Mouse (Mus musculus): Measurements from ENCODE around the gene Ifnl3.
"Not testable (repeated sequence)": the region's sequence is repeated elsewhere in the genome, so short reads cannot be mapped to it uniquely, and the experiment has no call there.

Ifnl3 gene

DNA sequence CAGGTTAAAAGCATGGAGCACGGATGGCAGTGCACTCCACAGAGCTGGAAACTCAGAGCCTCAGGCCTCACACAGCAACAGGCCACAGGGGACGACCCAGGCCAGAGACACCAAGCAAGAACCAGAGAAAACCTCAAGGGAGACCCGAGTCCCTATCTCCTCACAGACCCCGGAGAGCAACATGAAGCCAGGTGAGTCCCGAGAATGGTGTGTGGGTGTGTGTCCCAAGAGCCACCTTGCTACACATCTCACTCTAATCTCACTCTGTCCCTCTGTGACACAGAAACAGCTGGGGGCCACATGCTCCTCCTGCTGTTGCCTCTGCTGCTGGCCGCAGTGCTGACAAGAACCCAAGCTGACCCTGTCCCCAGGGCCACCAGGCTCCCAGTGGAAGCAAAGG lies at the start of gene Ifnl3:
Gene Ifnl3, plus strand, starts transcription at position 301 of the 400 bp plus-strand sequence.
- H3K4me3 ChIP-seq (replicated peaks; ENCODE audit: low read length); H3K36me3 ChIP-seq (ENCODE audit: insufficient read depth, low read length); H3K27me3 ChIP-seq (ENCODE audit: insufficient read depth, low read length); H3K9me3 ChIP-seq (ENCODE audit: low read length): not testable (repeated sequence)
- H3K4me1 ChIP-seq (replicated peaks; ENCODE audit: low read depth, low read length): peaks cover 15% of the 10 kb centered on the region

DNA sequence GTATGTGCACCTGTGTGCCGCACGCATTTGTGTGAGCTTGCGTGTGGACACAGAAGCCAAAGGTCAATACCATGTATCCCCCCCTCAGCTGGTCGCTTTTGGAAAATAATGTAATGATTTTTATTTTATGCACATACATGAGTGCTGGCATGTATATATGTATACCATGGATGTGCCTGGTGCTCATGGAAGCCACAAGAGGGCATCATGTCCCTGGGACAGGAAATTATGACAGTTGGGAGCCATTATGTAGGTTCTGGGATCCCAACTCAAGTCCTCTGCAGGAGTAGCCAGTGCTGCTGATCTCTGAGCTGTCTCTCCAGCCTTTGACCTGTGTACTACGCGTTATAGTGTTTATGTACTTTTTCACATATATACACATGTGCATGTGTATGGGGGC lies 46.4 kb upstream of the Ifnl3 start:
- Histone ChIP-seq H3K27me3 (ENCODE audit: insufficient read depth, low read length) (no peaks in the 10 kb centered on the region), H3K4me3 (replicated peaks; ENCODE audit: low read length) (no peak overlapping the region), H3K9me3 (ENCODE audit: low read length) (no peaks in the 10 kb centered on the region), H3K4me1 (replicated peaks; ENCODE audit: low read depth, low read length) (peaks cover 28% of the 10 kb centered on the region), H3K36me3 (ENCODE audit: insufficient read depth, low read length) (no peaks in the 10 kb centered on the region)
- TF ChIP-seq POU5F1 (IDR thresholded peaks at IDR 0.05; ENCODE audit: borderline replicate concordance, low read length) (no peak), NANOG (IDR thresholded peaks at IDR 0.05; ENCODE audit: borderline replicate concordance, low read length) (no peak), CTCF (conservative IDR thresholded peaks at IDR 0.05; ENCODE audit: low read length) (no peak; the same call in 1 of the 2 replicates)

DNA sequence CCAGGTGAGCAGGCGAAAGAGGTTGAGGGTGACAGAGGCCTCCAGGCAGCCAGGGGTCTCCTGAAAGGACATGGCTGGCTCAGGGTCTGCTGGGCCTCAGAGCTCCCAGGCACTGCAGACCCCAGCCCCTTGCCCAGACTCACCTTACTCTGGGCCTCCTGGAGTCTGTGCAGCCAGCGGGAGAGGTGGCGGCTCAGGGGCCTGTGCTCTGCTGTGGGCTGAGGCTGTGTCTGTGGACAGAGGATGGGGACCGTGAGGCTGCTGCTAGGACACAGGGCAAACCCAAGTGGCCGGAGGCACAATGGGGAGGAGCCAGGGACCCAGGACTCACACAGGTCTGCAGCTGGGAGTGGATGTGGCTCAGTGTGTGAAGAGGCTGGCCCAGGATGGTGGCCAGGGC lies 45.3 kb upstream of the Ifnl3 start:
- Histone ChIP-seq H3K4me1 (replicated peaks; ENCODE audit: low read depth, low read length) (peaks cover 36% of the 10 kb centered on the region), H3K9me3 (ENCODE audit: low read length) (no peaks in the 10 kb centered on the region), H3K36me3 (ENCODE audit: insufficient read depth, low read length) (no peaks in the 10 kb centered on the region), H3K4me3 (replicated peaks; ENCODE audit: low read length) (no peak overlapping the region), H3K27me3 (ENCODE audit: insufficient read depth, low read length) (no peaks in the 10 kb centered on the region)
- TF ChIP-seq POU5F1 (IDR thresholded peaks at IDR 0.05; ENCODE audit: borderline replicate concordance, low read length): no peak
- no peak for TF ChIP-seq NANOG (IDR thresholded peaks at IDR 0.05; ENCODE audit: borderline replicate concordance, low read length)
- TF ChIP-seq CTCF (conservative IDR thresholded peaks at IDR 0.05; ENCODE audit: low read length): no peak

DNA sequence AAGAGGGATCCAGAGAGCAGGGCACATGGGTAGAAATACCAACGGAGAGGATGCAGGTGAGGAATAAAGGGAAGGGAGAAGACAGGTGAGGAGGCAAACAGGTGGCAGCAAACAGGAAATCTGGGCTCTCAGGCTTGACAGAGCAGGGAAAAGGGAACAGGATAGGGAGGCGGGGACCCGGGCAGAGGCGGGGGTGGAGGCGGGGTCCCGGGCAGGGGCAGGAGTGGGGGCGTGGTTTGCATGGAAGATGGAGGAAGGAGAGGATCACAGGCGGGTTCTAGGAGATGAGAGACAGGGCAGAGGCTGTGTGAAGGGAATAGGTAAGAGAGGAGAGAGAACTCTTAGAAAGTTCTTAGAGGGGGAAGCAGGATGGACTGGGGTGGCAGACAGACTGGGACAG lies 43.8 kb upstream of the Ifnl3 start:
- TF ChIP-seq CTCF (conservative IDR thresholded peaks at IDR 0.05; ENCODE audit: low read length): no peak
- no peak for TF ChIP-seq POU5F1 (IDR thresholded peaks at IDR 0.05; ENCODE audit: borderline replicate concordance, low read length)
- Histone ChIP-seq H3K9me3 (ENCODE audit: low read length) (no peaks in the 10 kb centered on the region), H3K36me3 (ENCODE audit: insufficient read depth, low read length) (no peaks in the 10 kb centered on the region), H3K4me1 (replicated peaks; ENCODE audit: low read depth, low read length) (peaks cover 49% of the 10 kb centered on the region), H3K27me3 (ENCODE audit: insufficient read depth, low read length) (no peaks in the 10 kb centered on the region), H3K4me3 (replicated peaks; ENCODE audit: low read length) (peak overlapping the region; percentile 2; the same call in 1 of the 2 replicates)

DNA sequence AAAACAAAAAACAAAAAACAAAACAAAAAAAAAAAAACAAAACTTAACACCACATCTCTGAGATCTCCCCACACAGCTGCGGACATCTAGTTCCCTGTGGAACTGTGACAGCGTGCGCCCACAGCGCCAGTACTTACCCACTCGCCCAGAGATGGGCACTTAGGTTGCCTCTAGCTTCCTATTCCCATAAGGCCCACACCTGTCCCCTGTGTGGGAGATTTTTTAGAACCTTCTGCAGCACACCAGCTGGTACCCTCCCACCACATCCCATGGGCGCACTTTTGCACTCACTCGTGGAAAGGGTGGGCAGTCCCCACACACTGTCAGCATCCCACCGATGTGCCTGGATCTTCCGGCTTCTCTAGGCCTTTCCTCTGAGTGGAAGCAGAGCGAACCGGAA lies 39.8 kb upstream of the Ifnl3 start:
- H3K9me3 ChIP-seq (ENCODE audit: low read length): no peaks in the 10 kb centered on the region
- no peak overlapping the region for H3K4me3 ChIP-seq (replicated peaks; ENCODE audit: low read length)
- TF ChIP-seq POU5F1 (IDR thresholded peaks at IDR 0.05; ENCODE audit: borderline replicate concordance, low read length): no peak
- TF ChIP-seq NANOG (IDR thresholded peaks at IDR 0.05; ENCODE audit: borderline replicate concordance, low read length): no peak
- no peak for TF ChIP-seq CTCF (conservative IDR thresholded peaks at IDR 0.05; ENCODE audit: low read length)
- H3K27me3 ChIP-seq (ENCODE audit: insufficient read depth, low read length): no peaks in the 10 kb centered on the region
- no peaks in the 10 kb centered on the region for H3K36me3 ChIP-seq (ENCODE audit: insufficient read depth, low read length)
- peaks cover 60% of the 10 kb centered on the region for H3K4me1 ChIP-seq (replicated peaks; ENCODE audit: low read depth, low read length)

DNA sequence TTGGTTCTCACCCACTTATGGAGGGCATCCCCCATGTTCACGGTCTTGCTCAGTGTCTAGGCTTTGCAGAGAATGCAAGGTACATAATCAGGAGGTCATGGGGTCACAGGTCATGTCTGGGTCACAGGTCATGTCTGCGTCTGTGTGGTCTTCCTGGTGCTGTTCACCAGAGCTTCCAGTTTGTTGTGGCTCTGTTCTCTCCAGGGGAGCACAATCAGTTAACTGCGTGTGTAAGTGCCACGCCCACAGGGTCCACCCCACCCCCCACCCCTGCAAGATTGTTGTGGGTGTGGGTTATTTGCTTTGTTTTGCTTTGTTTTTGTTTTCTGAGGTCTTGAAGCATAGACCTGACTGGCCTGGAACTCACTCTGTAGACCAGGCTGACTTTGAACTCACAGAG lies 38.4 kb upstream of the Ifnl3 start:
- Histone ChIP-seq H3K4me3 (replicated peaks; ENCODE audit: low read length) (no peak overlapping the region), H3K9me3 (ENCODE audit: low read length) (no peaks in the 10 kb centered on the region), H3K27me3 (ENCODE audit: insufficient read depth, low read length) (no peaks in the 10 kb centered on the region), H3K36me3 (ENCODE audit: insufficient read depth, low read length) (no peaks in the 10 kb centered on the region), H3K4me1 (replicated peaks; ENCODE audit: low read depth, low read length) (peaks cover 67% of the 10 kb centered on the region)
- TF ChIP-seq CTCF (conservative IDR thresholded peaks at IDR 0.05; ENCODE audit: low read length) (no peak), NANOG (IDR thresholded peaks at IDR 0.05; ENCODE audit: borderline replicate concordance, low read length) (no peak), POU5F1 (IDR thresholded peaks at IDR 0.05; ENCODE audit: borderline replicate concordance, low read length) (no peak)

DNA sequence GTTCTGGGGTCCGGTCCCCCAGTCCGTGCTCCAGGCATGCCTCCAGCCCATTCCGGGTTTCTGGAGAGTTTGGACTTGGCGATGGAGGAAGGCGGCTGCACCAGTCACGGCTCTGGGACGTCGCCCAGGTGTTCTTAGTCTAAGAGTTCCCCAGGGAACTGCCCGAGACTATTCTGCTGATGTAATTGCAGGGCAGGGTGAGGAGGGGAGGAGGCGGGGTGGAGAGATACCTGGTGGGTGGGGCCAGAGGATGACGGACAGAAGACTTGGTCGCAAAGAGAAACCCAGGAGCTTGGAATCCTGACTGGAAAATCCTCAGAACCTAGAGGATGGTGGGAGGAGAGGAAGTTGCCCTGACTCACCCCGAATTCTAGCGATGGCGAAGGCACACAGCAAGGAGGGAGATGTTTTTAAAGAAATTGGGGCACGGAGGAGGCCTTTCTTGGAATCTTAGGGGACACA lies 34.6 kb upstream of the Ifnl3 start:
- TF ChIP-seq NANOG (IDR thresholded peaks at IDR 0.05; ENCODE audit: borderline replicate concordance, low read length): no peak
- no peak for TF ChIP-seq POU5F1 (IDR thresholded peaks at IDR 0.05; ENCODE audit: borderline replicate concordance, low read length)
- TF ChIP-seq CTCF (conservative IDR thresholded peaks at IDR 0.05; ENCODE audit: low read length): no peak
- H3K27me3 ChIP-seq (ENCODE audit: insufficient read depth, low read length): no peaks in the 10 kb centered on the region
- no peaks in the 10 kb centered on the region for H3K9me3 ChIP-seq (ENCODE audit: low read length)
- peaks cover 68% of the 10 kb centered on the region for H3K4me1 ChIP-seq (replicated peaks; ENCODE audit: low read depth, low read length)
- peak overlapping the region; percentile 74 for H3K4me3 ChIP-seq (replicated peaks; ENCODE audit: low read length)
- no peaks in the 10 kb centered on the region for H3K36me3 ChIP-seq (ENCODE audit: insufficient read depth, low read length)

DNA sequence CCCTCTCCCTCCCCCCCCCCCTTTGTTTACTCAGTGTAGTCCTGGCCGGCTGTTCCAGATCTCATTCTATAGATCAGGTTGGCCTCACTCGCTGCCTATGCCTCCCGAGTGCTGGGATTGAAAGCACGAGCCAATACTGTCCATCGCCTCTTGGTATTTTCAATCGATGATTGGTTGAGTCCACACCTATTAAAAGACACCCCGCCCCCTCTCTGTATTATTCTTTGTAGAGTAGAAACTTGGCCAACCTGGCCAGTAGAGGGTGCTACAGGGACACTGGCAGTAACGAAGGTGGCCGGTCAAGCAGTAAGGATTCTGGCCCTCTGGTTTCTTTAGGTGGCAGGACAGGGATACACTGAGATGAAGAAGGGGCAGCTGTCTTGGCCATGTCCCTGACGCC lies 32.2 kb upstream of the Ifnl3 start:
- TF ChIP-seq POU5F1 (IDR thresholded peaks at IDR 0.05; ENCODE audit: borderline replicate concordance, low read length): no peak
- TF ChIP-seq NANOG (IDR thresholded peaks at IDR 0.05; ENCODE audit: borderline replicate concordance, low read length): no peak
- peak; percentile 86 for TF ChIP-seq CTCF (conservative IDR thresholded peaks at IDR 0.05; ENCODE audit: low read length)
- H3K36me3 ChIP-seq (ENCODE audit: insufficient read depth, low read length): no peaks in the 10 kb centered on the region
- H3K9me3 ChIP-seq (ENCODE audit: low read length): no peaks in the 10 kb centered on the region
- peaks cover 56% of the 10 kb centered on the region for H3K4me1 ChIP-seq (replicated peaks; ENCODE audit: low read depth, low read length)
- peak overlapping the region; percentile 78 for H3K4me3 ChIP-seq (replicated peaks; ENCODE audit: low read length)
- no peaks in the 10 kb centered on the region for H3K27me3 ChIP-seq (ENCODE audit: insufficient read depth, low read length)

DNA sequence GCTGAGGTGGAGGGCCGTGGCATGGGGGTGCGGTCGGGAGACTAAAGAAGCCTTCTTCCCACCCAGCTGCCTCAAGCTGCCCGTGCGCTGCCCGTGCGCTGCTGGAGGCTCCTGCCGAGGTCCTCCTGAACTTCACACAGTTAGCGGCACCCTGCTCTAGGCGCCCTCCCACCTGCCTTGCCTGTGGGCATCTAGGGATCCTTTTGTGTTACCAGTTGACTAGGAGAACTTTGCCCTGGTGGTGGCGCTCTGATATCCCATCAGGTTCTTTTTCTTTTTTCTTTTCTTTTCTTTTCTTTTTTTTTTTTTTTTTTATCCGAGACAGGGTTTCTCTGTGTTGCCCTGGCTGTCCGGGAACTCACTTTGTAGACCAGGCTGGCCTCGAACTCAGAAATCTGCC lies 31.7 kb upstream of the Ifnl3 start:
- TF ChIP-seq CTCF (conservative IDR thresholded peaks at IDR 0.05; ENCODE audit: low read length) (no peak), NANOG (IDR thresholded peaks at IDR 0.05; ENCODE audit: borderline replicate concordance, low read length) (no peak), POU5F1 (IDR thresholded peaks at IDR 0.05; ENCODE audit: borderline replicate concordance, low read length) (no peak)
- H3K4me1 ChIP-seq (replicated peaks; ENCODE audit: low read depth, low read length): peaks cover 58% of the 10 kb centered on the region
- H3K27me3 ChIP-seq (ENCODE audit: insufficient read depth, low read length): no peaks in the 10 kb centered on the region
- H3K4me3 ChIP-seq (replicated peaks; ENCODE audit: low read length): peak overlapping the region; percentile 78
- no peaks in the 10 kb centered on the region for H3K36me3 ChIP-seq (ENCODE audit: insufficient read depth, low read length)
- no peaks in the 10 kb centered on the region for H3K9me3 ChIP-seq (ENCODE audit: low read length)

All from E14TG2a.4 (cell line).